Comparison of ENCODE assay signal across 9 mouse cellular contexts in genomic region chr3:138898055-138898454, GRCm38 (mm10).
"Had no signal": no experiment of that assay in that cellular context is flagged by ENCODE, and none has a peak within 500 bp of the region (broad histone marks: within the 10 kb centered on the region; RNA-seq: fewer than 3 reads in every experiment).

No protein-coding gene starts in this region.

- DNase-seq: retina, postnatal 1 day; right cerebral cortex, adult 18-20 months; right cerebral cortex, postnatal 14 days; right cerebral cortex, postnatal 25 days; right cerebral cortex, postnatal 4 days; spleen, adult 18-20 months; thymus, adult 18-20 months; thymus, adult 2 months; thymus, postnatal 25 days had no signal
